Mouse (Mus musculus) gastrocnemius, postnatal 14 days (tissue): ENCODE data around the gene Srpk1. TPM values are rescaled to one million over a fixed set of nuclear protein-coding genes. Genes with fewer than 3 reads are reported as not detected.
"Not testable (repeated sequence)": the region's sequence is repeated elsewhere in the genome, so short reads cannot be mapped to it uniquely, and the experiment has no call there.

Experiments used
- DNase-seq: peaks from one replicate; pipeline ENCODE4 v3.0.0; 2021; ENCODE audit warnings: mixed read lengths
- intact Hi-C: fragments of 180-260 bp; cut with DNase I; formaldehyde crosslinking; loops from one replicate; pipeline ENCODE4 v1.15.1; 2025; ENCODE audit warnings: low total_unique reads
- microRNA-seq, 2 experiments: library from miRNA; unstranded; fragments of <30 nt; microRNA quantifications; one replicate each; pipeline ENCODE4 v1.2.0; 2021
- total RNA-seq, 2 experiments: library from RNA; stranded (reverse); gene quantifications; 2 replicates each; pipeline ENCODE4 v1.2.3; 2021

Srpk1 gene
- total RNA-seq, 2 experiments from 2014 or later, result 24.4 to 27.8 TPM

GRCm38 (mm10) chr17:28565181-28565580 is 57.3 kb downstream of the Srpk1 start:
- DNase-seq, result no peak
- intact Hi-C loops, result no loop called here

GRCm38 (mm10) chr17:28561613-28562012 is 60.9 kb downstream of the Srpk1 start:
- intact Hi-C loops, result no loop called here
- no peak for DNase-seq

GRCm38 (mm10) chr17:28560598-28560997 is 61.9 kb downstream of the Srpk1 start, which contains the start of gene Clps:
TSS of gene Clps (minus strand) at chr17:28560766.
- no peak for DNase-seq
- intact Hi-C loops, result no loop called here

- intact Hi-C loops, result no loop called here
- no peak for DNase-seq
These were observed 64.7 kb downstream of the Srpk1 start for GRCm38 (mm10) chr17:28557772-28558171.

GRCm38 (mm10) chr17:28556635-28557396 is 65.7 kb downstream of the Srpk1 start:
- no peak for DNase-seq
- intact Hi-C loops, result no loop called here

GRCm38 (mm10) chr17:28554021-28554420 is 68.5 kb downstream of the Srpk1 start:
- DNase-seq, intact Hi-C loops: not testable (repeated sequence)

GRCm38 (mm10) chr17:28553040-28553793 is 69.3 kb downstream of the Srpk1 start:
- intact Hi-C loops, result no loop called here
- peak; percentile 60 for DNase-seq

- DNase-seq, result no peak
- intact Hi-C loops, result no loop called here
These were observed 73.4 kb downstream of the Srpk1 start, which contains the start of gene Clpsl2 for GRCm38 (mm10) chr17:28549111-28549510. TSS of gene Clpsl2 (plus strand) at chr17:28549411.

GRCm38 (mm10) chr17:28548550-28548949 is 74.0 kb downstream of the Srpk1 start:
- intact Hi-C loops, result no loop called here
- DNase-seq, result no peak

GRCm38 (mm10) chr17:28546925-28547324 is 75.6 kb downstream of the Srpk1 start:
- no peak for DNase-seq
- intact Hi-C loops, result no loop called here

GRCm38 (mm10) chr17:28537881-28538280 is 84.6 kb downstream of the Srpk1 start:
- intact Hi-C loops, result no loop called here
- no peak for DNase-seq

Small RNA genes within 50 kb of the gene (microRNA-seq; reads per million reads assigned to microRNA genes)
- gene Mir6969, result 0 reads per million in 2 experiments

Other genes with a start within 250 kb of the Srpk1 start
- 100 to 1,000 TPM in 1 of 2 experiments, 1 to 10 TPM in 1; 9.2 to 104 TPM for gene Fkbp5, start 105.2 kb downstream of the Srpk1 start, total RNA-seq
- gene Armc12, start 91.9 kb downstream of the Srpk1 start, total RNA-seq, result not detected
- gene Clpsl2, start 73.3 kb downstream of the Srpk1 start, total RNA-seq, result not detected
- gene Clps, start 61.9 kb downstream of the Srpk1 start, total RNA-seq, result not detected
- not detected for gene Lhfpl5, start 47.1 kb downstream of the Srpk1 start, total RNA-seq
- under 1 TPM; 0.33 to 0.64 TPM for gene Slc26a8, start 67.5 kb upstream of the Srpk1 start, total RNA-seq
- 10 to 100 TPM; 60.8 to 63.8 TPM for gene Mapk14, start 68.6 kb upstream of the Srpk1 start, total RNA-seq
- gene AC170998.1, start 103.4 kb upstream of the Srpk1 start, total RNA-seq, result under 1 TPM in 1 of 2 experiments, not detected in 1; 0.53 TPM
- gene Mapk13, start 146.6 kb upstream of the Srpk1 start, total RNA-seq, result under 1 TPM; 0.24 to 0.39 TPM
- 10 to 100 TPM; 14.5 to 15.0 TPM for gene Brpf3, start 178.4 kb upstream of the Srpk1 start, total RNA-seq
- under 1 TPM in 1 of 2 experiments, not detected in 1; 0.04 TPM for gene Pnpla1, start 235.7 kb upstream of the Srpk1 start, total RNA-seq